Mouse (Mus musculus) frontal cortex, postnatal 25 days (tissue): ENCODE data around the gene Pgpep1l.
A peak's percentile ranks its signal among the peaks of the same experiment; 100 is the strongest.
"Not testable (repeated sequence)": the region's sequence is repeated elsewhere in the genome, so short reads cannot be mapped to it uniquely, and the experiment has no call there.

Experiments
- DNase-seq, 2 experiments: peaks; one replicate each; pipeline ENCODE4 v3.0.0; 2022; ENCODE audit warnings: low spot score in 2 of 2

The Pgpep1l gene

GRCm38 (mm10) chr7:68264028-68264453 lies at the start of gene Pgpep1l:
Pgpep1l (minus strand) TSS chr7:68264233.
- DNase-seq: peak in 1 of 2 experiments; percentile 23

DNA sequence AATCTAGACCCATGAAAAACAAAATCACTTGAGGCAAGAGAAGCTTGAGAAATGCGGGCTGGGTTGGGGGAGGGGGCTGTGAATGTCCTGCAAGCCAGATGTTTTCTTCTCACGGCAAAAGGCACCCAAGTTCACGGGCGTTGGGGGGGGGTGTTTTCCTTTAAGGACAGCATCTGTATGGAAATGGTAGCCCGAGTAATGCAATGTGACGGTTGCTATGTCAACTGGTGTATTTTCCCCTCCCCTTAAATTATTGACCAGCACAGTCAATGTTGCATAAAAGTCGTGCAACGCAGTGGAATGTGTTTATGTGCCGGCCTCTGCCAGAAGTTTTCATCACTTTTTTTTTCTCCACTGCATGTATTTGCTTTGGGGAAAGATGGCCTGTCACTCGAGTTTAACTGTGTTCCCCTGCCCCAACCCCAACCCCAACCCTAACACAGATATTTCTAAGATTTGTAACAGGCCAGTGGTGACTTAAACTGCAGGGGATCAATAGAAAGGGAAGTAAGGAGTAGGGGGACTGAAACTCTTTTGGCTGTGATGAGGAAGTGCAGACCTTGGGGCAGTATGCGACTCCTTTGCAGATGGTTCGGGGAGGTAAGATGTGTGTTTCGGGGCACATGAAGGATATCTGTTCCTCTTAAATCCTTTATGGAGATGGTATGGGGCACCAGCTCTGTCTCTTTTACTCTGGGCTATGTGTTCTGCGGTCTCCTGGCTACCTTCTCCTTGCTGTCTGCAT lies 49.2 kb upstream of the Pgpep1l start:
- no peak for DNase-seq

- no peak for DNase-seq
Measured at GRCm38 (mm10) chr7:68312395-68312794, 48.4 kb upstream of the Pgpep1l start.

GRCm38 (mm10) chr7:68311469-68311868 lies 47.4 kb upstream of the Pgpep1l start:
- no peak for DNase-seq

DNA sequence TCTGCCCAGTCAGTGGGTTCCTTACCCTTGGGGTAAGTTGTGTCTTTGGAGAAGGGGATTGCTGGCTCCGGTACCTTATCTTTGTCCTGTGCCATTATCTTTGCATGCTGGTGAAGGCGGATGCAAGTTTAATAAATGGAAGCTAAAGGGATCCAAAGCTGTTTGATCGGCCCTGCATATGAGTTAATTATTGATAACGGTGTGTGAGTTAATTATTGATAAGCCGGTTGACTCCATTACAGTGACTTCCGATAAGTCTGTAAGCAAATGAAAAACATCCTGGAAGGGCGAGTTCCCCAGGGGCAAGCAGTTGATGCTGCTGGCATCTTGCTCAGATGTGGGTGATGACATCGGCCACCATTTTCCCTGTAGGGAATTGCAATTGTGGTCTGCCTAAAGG lies 42.7 kb upstream of the Pgpep1l start:
- DNase-seq: no peak

- no peak for DNase-seq
Measured at GRCm38 (mm10) chr7:68305781-68306575, 41.9 kb upstream of the Pgpep1l start.

GRCm38 (mm10) chr7:68303685-68304084 lies 39.7 kb upstream of the Pgpep1l start:
- DNase-seq: no peak

- peak; percentile 17 to 54 for DNase-seq
Measured at GRCm38 (mm10) chr7:68302586-68303433, 38.8 kb upstream of the Pgpep1l start.

- no peak for DNase-seq
Measured at GRCm38 (mm10) chr7:68301160-68301559, 37.1 kb upstream of the Pgpep1l start.

GRCm38 (mm10) chr7:68298381-68299076 lies 34.5 kb upstream of the Pgpep1l start:
- no peak for DNase-seq

GRCm38 (mm10) chr7:68296487-68296886 lies 32.5 kb upstream of the Pgpep1l start:
- no peak for DNase-seq

GRCm38 (mm10) chr7:68293997-68294789 lies 30.2 kb upstream of the Pgpep1l start:
- DNase-seq: no peak

DNA sequence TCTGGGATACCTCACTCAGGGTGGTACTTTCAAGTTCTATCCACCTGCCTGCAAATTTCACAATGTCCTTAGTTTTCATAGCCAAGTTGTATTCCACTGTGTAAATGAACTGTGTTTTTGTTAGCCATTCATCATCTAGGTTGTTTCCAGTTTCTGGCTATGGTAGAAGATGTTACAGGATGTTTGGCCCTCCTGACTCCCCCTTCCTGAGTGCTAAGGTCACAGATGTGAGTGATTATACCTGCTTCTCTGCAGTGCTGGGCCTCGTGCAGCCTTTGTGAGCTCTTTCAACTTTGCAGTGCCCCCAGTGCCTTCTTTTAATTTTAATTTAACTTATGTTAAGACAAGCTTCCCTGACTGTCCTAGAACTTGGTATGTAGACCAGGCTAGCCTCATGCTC lies 27.6 kb upstream of the Pgpep1l start:
- no peak for DNase-seq

DNA sequence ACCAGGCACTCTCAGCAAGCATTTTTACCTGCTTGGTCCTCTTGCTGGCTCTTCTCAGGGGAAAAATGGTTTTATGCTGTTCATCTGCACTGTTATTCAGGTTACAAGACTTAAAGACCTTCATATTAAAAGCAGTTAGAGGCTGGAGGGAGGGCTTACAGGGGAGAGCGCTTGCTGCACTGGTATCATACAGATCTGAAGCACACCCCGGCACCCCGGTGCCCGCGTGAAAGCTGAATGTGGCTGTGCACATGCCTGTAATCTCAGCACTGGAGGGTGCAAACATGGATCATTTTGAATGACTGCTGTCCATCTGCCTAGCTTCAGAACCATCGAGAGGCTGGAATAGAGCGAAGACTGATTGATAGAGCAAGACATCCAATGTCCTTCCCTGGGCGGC lies 25.0 kb upstream of the Pgpep1l start:
- no peak for DNase-seq

- not testable (repeated sequence) for DNase-seq
Measured at GRCm38 (mm10) chr7:68288000-68288399, 24.0 kb upstream of the Pgpep1l start.

- no peak for DNase-seq
Measured at GRCm38 (mm10) chr7:68287582-68287981, 23.5 kb upstream of the Pgpep1l start.

DNA sequence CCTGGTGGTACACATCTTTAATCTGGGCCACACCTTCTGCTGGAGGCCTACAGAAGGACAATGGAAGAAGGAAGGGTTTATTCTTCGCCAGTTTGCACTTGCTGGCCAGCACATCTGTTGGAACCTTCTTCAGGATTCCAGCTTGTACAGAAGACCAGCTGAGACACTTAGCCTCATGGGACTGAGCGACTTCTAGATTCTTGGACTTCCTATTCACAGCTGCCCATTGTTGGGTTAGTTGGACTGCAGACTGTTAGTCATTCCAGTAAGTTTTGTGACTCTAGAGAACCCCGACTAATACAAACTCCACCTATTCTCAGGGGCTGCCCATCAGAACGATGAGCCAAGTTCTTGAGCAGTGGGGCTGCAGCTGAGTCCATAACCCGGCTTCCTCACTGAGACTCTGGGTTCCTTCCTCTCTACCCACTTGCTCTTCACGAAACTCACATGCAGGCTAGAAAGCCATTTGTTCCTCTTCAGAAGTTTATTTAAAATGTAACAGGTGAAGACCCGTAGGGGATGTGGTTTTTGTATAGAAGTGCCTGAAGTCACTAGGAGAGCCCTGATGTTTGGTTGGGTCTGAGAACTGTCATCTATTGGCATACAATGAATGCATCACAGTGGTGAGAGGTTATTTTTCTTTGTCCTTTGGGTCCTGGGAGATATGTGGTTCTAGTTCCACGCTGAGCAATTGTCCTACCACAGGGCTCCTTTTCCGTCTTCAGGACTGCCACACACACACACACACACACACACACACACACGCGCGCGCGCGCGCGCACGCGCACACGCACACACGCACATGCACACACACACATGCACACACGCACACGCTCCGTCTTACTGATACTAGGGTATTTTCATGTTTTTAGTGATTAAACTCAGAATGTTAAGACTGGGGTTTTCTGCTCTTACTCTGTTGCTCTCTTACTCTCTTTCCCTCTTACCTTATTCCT lies 22.8 kb upstream of the Pgpep1l start:
- no peak for DNase-seq

DNA sequence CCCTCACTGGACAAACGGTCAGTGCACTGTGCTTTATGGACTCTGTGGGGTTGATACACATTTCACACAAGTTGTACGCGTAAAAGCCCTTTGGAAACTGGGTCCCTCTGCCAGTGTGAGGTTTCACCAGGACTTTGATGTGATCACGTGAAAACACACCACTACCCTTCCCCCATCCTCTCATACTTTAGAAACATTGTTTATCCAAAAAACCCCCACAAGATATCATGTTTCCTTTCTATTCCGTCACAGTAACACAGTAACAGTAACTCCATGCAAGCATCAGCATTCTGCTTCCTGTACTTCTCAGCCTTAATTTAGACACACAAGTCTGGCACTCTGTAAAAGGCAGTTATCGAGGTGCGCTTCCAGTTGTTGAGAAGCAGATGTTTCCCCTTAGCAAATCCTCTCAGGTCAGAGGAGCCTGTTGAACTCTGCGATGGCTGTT lies 21.8 kb upstream of the Pgpep1l start:
- no peak for DNase-seq

- no peak for DNase-seq
Measured at GRCm38 (mm10) chr7:68283776-68284175, 19.7 kb upstream of the Pgpep1l start.
